Mouse (Mus musculus) forebrain, embryonic 14.5 days (tissue): ENCODE measurements around the gene Fstl3. TPM values are rescaled to one million over a fixed set of nuclear protein-coding genes. Genes with fewer than 3 reads are reported as not detected.

Experiments
- ATAC-seq: fragments of 200-750 bp; cut with Nextera tagmentation; 2 replicates; pipeline ENCODE4 v1.8.0; 2017; ENCODE audit warnings: mild to moderate bottlenecking, moderate library complexity
- DNase-seq: peaks from one replicate; pipeline ENCODE4 v3.0.0-alpha.2; 2015; ENCODE audit warnings: low spot score
- H3K27ac ChIP-seq: fragments of 300-500 bp; sonication (generic); 2 replicates; pipeline ENCODE4 v1.5.1; 2014; ENCODE audit warnings: low read depth, mild to moderate bottlenecking, control low read depth, low read length, moderate library complexity
- H3K27me3 ChIP-seq: fragments of 300-500 bp; sonication (generic); replicated peaks from 2 replicates; pipeline ENCODE4 v1.6.1; 2014; ENCODE audit warnings: low read length, control low read depth, mixed read lengths; ENCODE audit not compliant: control insufficient read depth, insufficient read depth
- H3K36me3 ChIP-seq: fragments of 300-500 bp; sonication (generic); 2 replicates; pipeline ENCODE4 v1.6.1; 2014; ENCODE audit warnings: low read length, control low read depth; ENCODE audit not compliant: control insufficient read depth, insufficient read depth
- H3K4me1 ChIP-seq: fragments of 300-500 bp; sonication (generic); 2 replicates; pipeline ENCODE4 v1.6.1; 2014; ENCODE audit warnings: antibody characterized with exemption, low read length, control low read depth; ENCODE audit not compliant: control insufficient read depth, insufficient read depth
- H3K4me2 ChIP-seq: fragments of 300-500 bp; sonication (generic); 2 replicates; pipeline ENCODE4 v1.6.1; 2014; ENCODE audit warnings: mild to moderate bottlenecking, control low read depth, low read length
- H3K4me3 ChIP-seq: fragments of 300-500 bp; sonication (generic); 2 replicates; pipeline ENCODE4 v1.5.1; 2014; ENCODE audit warnings: low read depth, low read length, control low read depth
- H3K9ac ChIP-seq: fragments of 300-500 bp; sonication (generic); 2 replicates; pipeline ENCODE4 v1.6.1; 2014; ENCODE audit warnings: mild to moderate bottlenecking, low read length, control low read depth, moderate library complexity
- H3K9me3 ChIP-seq: fragments of 300-500 bp; sonication (generic); replicated peaks from 2 replicates; pipeline ENCODE4 v1.6.1; 2016; ENCODE audit warnings: low read length, control low read depth, mixed read lengths; ENCODE audit not compliant: control insufficient read depth
- WGBS: fragments of 180-500 bp; shearing (Covaris S2); extraction: QIAGEN DNeasy Blood & Tissue Kit; methylation state at CpG from one replicate; pipeline ENCODE4 v1.1.7; 2014; 5-methylcytosine and 5-hydroxymethylcytosine counted together
- polyA plus RNA-seq: library from polyadenylated mRNA; unstranded; fragments of >200 nt; fragmentation: Nextera tagmentation; extraction: Ambion mirVana; gene quantifications from 2 replicates; pipeline ENCODE4 v1.2.1, GENCODE M21; 2014

The Fstl3 gene
- polyA plus RNA-seq, 1 experiment from 2014 or later, result 0.58 TPM

GRCm38 (mm10) chr10:79807826-79808225, 30.8 kb downstream of the Fstl3 start:
- DNase-seq (no peak), ATAC-seq (no peak)
- H3K27ac ChIP-seq, result peak overlapping the region; percentile 48; the same call in 1 of the 2 replicates
- peaks cover 55% of the 10 kb centered on the region for H3K36me3 ChIP-seq
- H3K27me3 ChIP-seq, result no peaks in the 10 kb centered on the region
- no peak overlapping the region for H3K4me2 ChIP-seq
- peaks cover 17% of the 10 kb centered on the region for H3K4me1 ChIP-seq
- no peaks in the 10 kb centered on the region for H3K9me3 ChIP-seq
- 68% methylated on average over 11 of the region's 11 CpGs for WGBS
- H3K9ac ChIP-seq, result no peak overlapping the region
- H3K4me3 ChIP-seq, result no peak overlapping the region

GRCm38 (mm10) chr10:79808728-79809127, 31.7 kb downstream of the Fstl3 start:
- Histone ChIP-seq H3K4me3 (no peak overlapping the region), H3K9me3 (no peaks in the 10 kb centered on the region), H3K27ac (no peak overlapping the region), H3K36me3 (peaks cover 60% of the 10 kb centered on the region), H3K9ac (no peak overlapping the region), H3K4me2 (no peak overlapping the region), H3K4me1 (peaks cover 9% of the 10 kb centered on the region), H3K27me3 (no peaks in the 10 kb centered on the region)
- DNase-seq (no peak), ATAC-seq (no peak)
- 90% methylated on average over 11 of the region's 11 CpGs for WGBS

DNA sequence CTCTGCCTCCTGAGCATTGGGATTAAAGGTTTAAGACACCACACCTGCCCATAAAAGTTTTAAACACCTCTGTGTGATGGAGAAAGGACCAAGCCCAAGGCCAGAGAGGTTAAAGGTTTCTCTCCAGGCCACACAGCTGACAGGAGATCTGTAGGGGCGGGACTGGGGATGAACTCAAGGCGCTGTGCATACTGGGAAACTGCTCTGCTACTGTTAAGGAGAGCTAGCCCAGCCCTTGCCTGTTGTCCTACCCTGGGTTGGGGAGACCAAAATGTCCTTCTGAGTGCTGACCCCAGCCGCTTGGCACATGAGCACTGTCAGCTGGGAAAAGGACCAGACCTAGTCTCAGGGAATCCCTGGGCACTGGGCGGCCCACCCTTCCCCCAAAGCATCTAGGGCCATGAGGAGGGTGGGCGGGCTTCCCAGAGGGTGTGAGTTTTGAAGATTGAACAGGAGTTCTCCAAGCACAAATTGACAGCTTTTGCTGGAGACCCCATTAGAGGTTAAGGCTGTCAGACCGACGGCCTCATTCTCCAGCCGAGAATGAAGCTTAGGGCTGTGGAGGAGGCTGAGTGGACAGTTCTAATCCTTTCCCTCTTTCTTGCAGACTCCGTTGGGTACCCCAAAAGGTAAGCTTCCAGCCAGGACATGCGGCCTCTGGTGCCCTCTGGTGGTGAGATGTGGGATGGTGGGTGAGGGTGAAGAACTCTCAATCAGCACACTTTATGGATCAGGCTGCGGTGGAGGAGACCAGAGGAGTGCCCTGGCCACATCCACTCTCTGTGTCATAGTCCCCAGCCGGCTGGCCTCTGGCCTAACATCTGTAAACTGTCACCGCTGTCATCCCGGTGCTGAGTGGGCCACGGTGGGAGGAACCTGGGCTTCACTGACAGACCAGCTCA, 34.9 kb downstream of the Fstl3 start:
- H3K36me3 ChIP-seq, result peaks cover 87% of the 10 kb centered on the region
- no peaks in the 10 kb centered on the region for H3K9me3 ChIP-seq
- WGBS, result 28% methylated on average over 15 of the region's 15 CpGs
- H3K4me1 ChIP-seq, result no peaks in the 10 kb centered on the region
- no peak overlapping the region for H3K4me3 ChIP-seq
- peak; percentile 86 for DNase-seq
- peak; percentile 68 for ATAC-seq
- no peaks in the 10 kb centered on the region for H3K27me3 ChIP-seq
- H3K9ac ChIP-seq, result no peak overlapping the region
- H3K27ac ChIP-seq, result 0 out of 2 replicates have a peak overlapping the region, but pooled peaks have one; percentile 9
- no peak overlapping the region for H3K4me2 ChIP-seq

DNA sequence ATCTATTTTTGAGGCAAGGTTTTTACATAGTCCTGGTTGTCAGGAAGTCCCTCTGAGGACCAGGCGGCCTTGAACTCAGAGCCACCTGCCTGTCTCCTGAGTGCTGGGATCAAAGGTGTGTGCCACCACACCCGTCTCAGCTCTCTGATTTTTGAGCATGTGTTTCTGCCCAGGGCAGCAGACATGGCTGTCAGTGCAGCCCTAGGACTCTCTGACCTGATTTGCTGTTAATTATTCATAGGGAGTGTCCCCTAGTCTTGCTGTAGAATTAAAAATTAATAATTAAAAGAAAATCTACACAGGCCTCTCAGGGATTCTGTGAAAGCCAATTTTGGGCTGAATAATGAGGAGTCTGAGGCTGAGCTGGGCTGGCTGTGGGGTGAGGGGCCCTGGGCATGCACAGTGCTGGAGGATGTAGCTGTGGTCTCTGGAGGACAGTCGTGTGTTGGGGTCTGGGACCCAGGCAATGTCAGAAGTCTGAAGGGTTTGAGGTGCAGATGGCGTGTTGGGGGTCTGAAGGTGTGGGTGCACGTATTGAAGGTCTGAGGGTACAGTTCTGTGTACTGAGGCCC, 37.3 kb downstream of the Fstl3 start:
- WGBS, result 90% methylated on average over 5 of the region's 5 CpGs
- H3K27me3 ChIP-seq, result no peaks in the 10 kb centered on the region
- H3K9me3 ChIP-seq, result no peaks in the 10 kb centered on the region
- H3K4me1 ChIP-seq, result no peaks in the 10 kb centered on the region
- no peak overlapping the region for H3K4me3 ChIP-seq
- ATAC-seq (no peak), DNase-seq (no peak)
- no peak overlapping the region for H3K27ac ChIP-seq
- no peak overlapping the region for H3K9ac ChIP-seq
- no peak overlapping the region for H3K4me2 ChIP-seq
- peaks cover 85% of the 10 kb centered on the region for H3K36me3 ChIP-seq

DNA sequence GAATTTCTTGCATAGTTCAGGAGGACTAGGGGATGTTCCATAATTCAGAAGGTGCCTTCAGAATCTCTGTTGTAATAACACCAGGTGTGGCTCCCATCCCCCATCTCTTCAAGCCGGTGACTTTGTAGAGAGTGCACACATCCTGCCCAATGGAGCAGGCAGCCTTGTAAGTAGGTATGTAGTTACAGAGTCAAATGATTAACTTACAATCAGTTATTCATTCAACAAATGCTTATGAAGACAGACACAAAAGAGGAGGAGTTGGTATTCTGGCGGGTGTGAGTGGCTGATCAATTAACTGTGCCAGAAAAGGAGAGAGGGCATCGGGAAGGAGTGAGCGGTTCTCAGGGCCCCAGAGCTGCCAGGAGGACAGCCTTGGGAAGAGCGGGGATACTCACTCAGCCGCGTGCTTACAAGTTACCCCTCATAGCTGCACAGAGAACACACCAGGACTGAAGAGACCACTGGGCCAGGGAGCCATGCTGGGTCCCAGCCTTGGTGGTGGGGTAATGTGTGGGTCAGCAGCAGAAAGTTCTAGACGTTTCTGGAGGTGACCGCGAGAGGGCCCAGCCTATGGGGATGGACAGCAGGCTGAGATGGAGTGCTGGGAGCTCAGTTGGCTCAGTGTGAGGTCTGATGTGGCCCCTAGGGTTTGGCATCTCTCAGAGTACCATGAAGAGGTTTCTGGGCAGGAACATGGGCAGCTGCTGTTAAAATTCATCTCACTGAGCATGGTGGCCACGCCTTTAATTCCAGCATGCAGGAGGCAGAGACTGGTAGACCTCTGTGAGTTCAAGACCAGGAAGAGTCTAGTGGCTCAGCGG, 38.8 kb downstream of the Fstl3 start:
- peaks cover 90% of the 10 kb centered on the region for H3K36me3 ChIP-seq
- no peak overlapping the region for H3K4me2 ChIP-seq
- no peak overlapping the region for H3K9ac ChIP-seq
- DNase-seq (no peak), ATAC-seq (no peak)
- WGBS, result 87% methylated on average over 12 of the region's 12 CpGs
- H3K27me3 ChIP-seq, result no peaks in the 10 kb centered on the region
- no peaks in the 10 kb centered on the region for H3K9me3 ChIP-seq
- H3K4me3 ChIP-seq, result no peak overlapping the region
- no peak overlapping the region for H3K27ac ChIP-seq
- H3K4me1 ChIP-seq, result no peaks in the 10 kb centered on the region

DNA sequence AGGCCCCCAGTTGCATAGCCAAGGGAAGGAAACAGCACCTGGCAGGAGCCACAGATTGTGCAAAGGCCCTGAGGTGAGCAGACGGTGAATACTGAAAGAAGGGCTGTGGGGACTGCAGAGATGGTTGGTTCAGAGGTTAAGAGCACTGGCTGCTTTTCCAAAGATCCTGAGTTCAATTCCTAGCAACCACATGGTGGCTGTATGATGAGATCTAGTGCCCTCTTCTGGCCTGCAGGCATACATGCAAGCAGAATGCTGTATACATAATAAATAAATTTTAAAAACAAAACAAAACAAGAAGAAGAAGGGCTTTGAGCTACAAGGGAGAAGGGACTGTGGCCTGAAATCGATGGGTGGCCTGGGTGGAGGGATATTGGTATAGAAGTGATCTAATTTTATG, 40.0 kb downstream of the Fstl3 start:
- H3K27ac ChIP-seq, result no peak overlapping the region
- no peaks in the 10 kb centered on the region for H3K27me3 ChIP-seq
- H3K9me3 ChIP-seq, result no peaks in the 10 kb centered on the region
- H3K4me2 ChIP-seq, result no peak overlapping the region
- no peaks in the 10 kb centered on the region for H3K4me1 ChIP-seq
- 86% methylated on average over 2 of the region's 2 CpGs for WGBS
- no peak overlapping the region for H3K4me3 ChIP-seq
- no peak overlapping the region for H3K9ac ChIP-seq
- ATAC-seq (no peak), DNase-seq (peak; percentile 8)
- H3K36me3 ChIP-seq, result peaks cover 83% of the 10 kb centered on the region

DNA sequence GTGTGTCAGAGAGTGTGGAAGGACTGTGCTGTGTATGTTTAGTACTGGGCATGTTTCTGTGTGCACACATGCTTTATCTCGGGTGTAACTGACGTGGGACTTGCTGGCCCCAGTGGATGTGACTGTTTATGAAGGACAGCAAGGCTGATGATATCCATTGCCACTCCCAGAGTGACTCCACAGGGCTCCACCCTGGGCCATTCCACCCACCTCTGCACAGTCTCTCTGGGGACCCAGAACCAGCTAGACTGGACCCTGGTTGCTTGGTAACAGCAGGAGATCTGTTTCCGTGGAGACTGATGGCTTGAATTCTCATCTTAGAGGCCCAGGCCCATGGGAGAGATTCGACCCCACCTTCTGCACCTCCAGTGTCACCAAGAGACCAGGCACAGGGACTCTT, 41.2 kb downstream of the Fstl3 start:
- Histone ChIP-seq H3K4me2 (no peak overlapping the region), H3K9ac (no peak overlapping the region), H3K4me3 (no peak overlapping the region), H3K27me3 (no peaks in the 10 kb centered on the region), H3K27ac (no peak overlapping the region), H3K36me3 (peaks cover 75% of the 10 kb centered on the region), H3K9me3 (no peaks in the 10 kb centered on the region), H3K4me1 (no peaks in the 10 kb centered on the region)
- WGBS, result 88% methylated on average over 4 of the region's 4 CpGs
- DNase-seq (no peak), ATAC-seq (no peak)

- DNase-seq, result no peak
- Histone ChIP-seq H3K4me1 (no peaks in the 10 kb centered on the region), H3K27me3 (no peaks in the 10 kb centered on the region), H3K9ac (no peak overlapping the region), H3K36me3 (peaks cover 64% of the 10 kb centered on the region), H3K9me3 (no peaks in the 10 kb centered on the region), H3K4me3 (no peak overlapping the region), H3K27ac (no peak overlapping the region), H3K4me2 (no peak overlapping the region)
- 89% methylated on average over 17 of the region's 17 CpGs for WGBS
- no peak for ATAC-seq
These were observed 42.5 kb downstream of the Fstl3 start for GRCm38 (mm10) chr10:79819606-79820005.
